Mouse (Mus musculus): ENCODE results near the gene Isg15. TPM values are rescaled to one million over a fixed set of nuclear protein-coding genes. Genes with fewer than 3 reads are reported as not detected.
A peak's percentile ranks its signal among the peaks of the same experiment; 100 is the strongest.
"Not testable (repeated sequence)": the region's sequence is repeated elsewhere in the genome, so short reads cannot be mapped to it uniquely, and the experiment has no call there.

The Isg15 gene
- polyA plus RNA-seq, 1 experiment from 2014 or later: 0.21 TPM

- no peak overlapping the region for H3K27ac ChIP-seq (replicated peaks)
- no peaks in the 10 kb centered on the region for H3K27me3 ChIP-seq (ENCODE audit: low read depth, poor library complexity, severe bottlenecking)
- no peak overlapping the region for H3K4me3 ChIP-seq
- 94% methylated on average over 9 of the region's 9 CpGs for WGBS
- DNase-seq (ENCODE audit: low spot score): no peak
- no peaks in the 10 kb centered on the region for H3K9me3 ChIP-seq (replicated peaks)
- peaks cover 16% of the 10 kb centered on the region for H3K4me1 ChIP-seq
- H3K36me3 ChIP-seq: peaks cover 100% of the 10 kb centered on the region
Observed at GRCm38 (mm10) chr4:156177630-156178029, 23.0 kb downstream of the Isg15 start.

- H3K4me1 ChIP-seq: no peaks in the 10 kb centered on the region
- no peaks in the 10 kb centered on the region for H3K9me3 ChIP-seq (replicated peaks)
- DNase-seq (ENCODE audit: low spot score): no peak
- H3K36me3 ChIP-seq: peaks cover 100% of the 10 kb centered on the region
- no peak overlapping the region for H3K27ac ChIP-seq (replicated peaks)
- no peak overlapping the region for H3K4me3 ChIP-seq
- no peaks in the 10 kb centered on the region for H3K27me3 ChIP-seq (ENCODE audit: low read depth, poor library complexity, severe bottlenecking)
- 97% methylated on average over 11 of the region's 11 CpGs for WGBS
Observed at GRCm38 (mm10) chr4:156171828-156172227, 28.8 kb downstream of the Isg15 start.

- DNase-seq (ENCODE audit: low spot score): peak; percentile 10
- H3K4me3 ChIP-seq: no peak overlapping the region
- H3K4me1 ChIP-seq: no peaks in the 10 kb centered on the region
- no peaks in the 10 kb centered on the region for H3K27me3 ChIP-seq (ENCODE audit: low read depth, poor library complexity, severe bottlenecking)
- no peaks in the 10 kb centered on the region for H3K9me3 ChIP-seq (replicated peaks)
- H3K27ac ChIP-seq (replicated peaks): no peak overlapping the region
- H3K36me3 ChIP-seq: peaks cover 100% of the 10 kb centered on the region
- WGBS: 97% methylated on average over 10 of the region's 10 CpGs
Observed at GRCm38 (mm10) chr4:156169129-156169528, 31.5 kb downstream of the Isg15 start.

GRCm38 (mm10) chr4:156168611-156169010, 32.0 kb downstream of the Isg15 start:
- WGBS: 93% methylated on average over 8 of the region's 8 CpGs
- DNase-seq (ENCODE audit: low spot score): no peak
- no peaks in the 10 kb centered on the region for H3K27me3 ChIP-seq (ENCODE audit: low read depth, poor library complexity, severe bottlenecking)
- H3K4me1 ChIP-seq: no peaks in the 10 kb centered on the region
- H3K9me3 ChIP-seq (replicated peaks): no peaks in the 10 kb centered on the region
- no peak overlapping the region for H3K27ac ChIP-seq (replicated peaks)
- no peak overlapping the region for H3K4me3 ChIP-seq
- peaks cover 100% of the 10 kb centered on the region for H3K36me3 ChIP-seq

- no peak overlapping the region for H3K27ac ChIP-seq (replicated peaks)
- peaks cover 18% of the 10 kb centered on the region for H3K9me3 ChIP-seq (replicated peaks)
- no peaks in the 10 kb centered on the region for H3K27me3 ChIP-seq (ENCODE audit: low read depth, poor library complexity, severe bottlenecking)
- peaks cover 99% of the 10 kb centered on the region for H3K36me3 ChIP-seq
- 91% methylated on average over 9 of the region's 9 CpGs for WGBS
- no peaks in the 10 kb centered on the region for H3K4me1 ChIP-seq
- no peak for DNase-seq (ENCODE audit: low spot score)
- no peak overlapping the region for H3K4me3 ChIP-seq
Observed at GRCm38 (mm10) chr4:156166477-156166876, 34.1 kb downstream of the Isg15 start.

- 92% methylated on average over 3 of the region's 3 CpGs for WGBS
- no peaks in the 10 kb centered on the region for H3K27me3 ChIP-seq (ENCODE audit: low read depth, poor library complexity, severe bottlenecking)
- no peak overlapping the region for H3K4me3 ChIP-seq
- no peaks in the 10 kb centered on the region for H3K36me3 ChIP-seq
- H3K9me3 ChIP-seq (replicated peaks): peaks cover 31% of the 10 kb centered on the region
- H3K4me1 ChIP-seq: no peaks in the 10 kb centered on the region
- DNase-seq (ENCODE audit: low spot score): no peak
- H3K27ac ChIP-seq (replicated peaks): no peak overlapping the region
Observed at GRCm38 (mm10) chr4:156154771-156155170, 45.8 kb downstream of the Isg15 start.

GRCm38 (mm10) chr4:156150887-156151286, 49.7 kb downstream of the Isg15 start:
- peaks cover 14% of the 10 kb centered on the region for H3K9me3 ChIP-seq (replicated peaks)
- not testable (repeated sequence) for H3K4me3 ChIP-seq; H3K36me3 ChIP-seq; H3K27ac ChIP-seq (replicated peaks); H3K27me3 ChIP-seq (ENCODE audit: low read depth, poor library complexity, severe bottlenecking); DNase-seq (ENCODE audit: low spot score); H3K4me1 ChIP-seq
- 89% methylated on average over 10 of the region's 10 CpGs for WGBS

Small RNAs within 50 kb of the gene (microRNA-seq; reads per million reads assigned to microRNA genes)
- 11.7 reads per million, percentile 24 among the genes with 10 or more reads in this experiment for gene Mir7658

Other genes starting within 250 kb of the Isg15 start
- gene C1qtnf12, start 238.5 kb downstream of the Isg15 start, polyA plus RNA-seq (2016; fragmentation: Nextera tagmentation; extraction: Ambion mirVana): 18.9 and 23.8 TPM in 2 replicates
- gene B3galt6, start 208.2 kb downstream of the Isg15 start, polyA plus RNA-seq (2016; fragmentation: Nextera tagmentation; extraction: Ambion mirVana): 14.0 and 15.3 TPM in 2 replicates
- gene Sdf4, start 207.9 kb downstream of the Isg15 start, polyA plus RNA-seq (2016; fragmentation: Nextera tagmentation; extraction: Ambion mirVana): 131 and 138 TPM in 2 replicates
- gene Tnfrsf4, start 187.0 kb downstream of the Isg15 start, polyA plus RNA-seq (2016; fragmentation: Nextera tagmentation; extraction: Ambion mirVana): 0.42 and 0.88 TPM in 2 replicates
- gene Tnfrsf18, start 174.7 kb downstream of the Isg15 start, polyA plus RNA-seq (2016; fragmentation: Nextera tagmentation; extraction: Ambion mirVana): 1.1 and 1.8 TPM in 2 replicates
- 0.30 TPM in 1 of 2 replicates, not detected in the other for gene Ttll10, start 141.4 kb downstream of the Isg15 start, polyA plus RNA-seq (2016; fragmentation: Nextera tagmentation; extraction: Ambion mirVana)
- gene 9430015G10Rik, start 90.8 kb downstream of the Isg15 start, polyA plus RNA-seq (2016; fragmentation: Nextera tagmentation; extraction: Ambion mirVana): 75.3 and 76.5 TPM in 2 replicates
- gene Rnf223, start 70.3 kb downstream of the Isg15 start, polyA plus RNA-seq (2016; fragmentation: Nextera tagmentation; extraction: Ambion mirVana): 0.79 and 0.93 TPM in 2 replicates
- 55.4 and 84.4 TPM in 2 replicates for gene Agrn, start 3.3 kb downstream of the Isg15 start, polyA plus RNA-seq (2016; fragmentation: Nextera tagmentation; extraction: Ambion mirVana)
- 5.1 and 6.5 TPM in 2 replicates for gene AW011738, start 2.5 kb upstream of the Isg15 start, polyA plus RNA-seq (2016; fragmentation: Nextera tagmentation; extraction: Ambion mirVana)
- 1.1 and 1.3 TPM in 2 replicates for gene Perm1, start 15.1 kb upstream of the Isg15 start, polyA plus RNA-seq (2016; fragmentation: Nextera tagmentation; extraction: Ambion mirVana)
- 23.2 and 24.4 TPM in 2 replicates for gene Plekhn1, start 34.0 kb upstream of the Isg15 start, polyA plus RNA-seq (2016; fragmentation: Nextera tagmentation; extraction: Ambion mirVana)
- gene Noc2l, start 35.2 kb upstream of the Isg15 start, polyA plus RNA-seq (2016; fragmentation: Nextera tagmentation; extraction: Ambion mirVana): 96.8 and 109 TPM in 2 replicates
- gene Samd11, start 54.8 kb upstream of the Isg15 start, polyA plus RNA-seq (2016; fragmentation: Nextera tagmentation; extraction: Ambion mirVana): 2.2 and 2.8 TPM in 2 replicates
- not detected in 2 replicates for gene Vmn2r-ps159, start 130.3 kb upstream of the Isg15 start, polyA plus RNA-seq (2016; fragmentation: Nextera tagmentation; extraction: Ambion mirVana)

Data from midbrain, embryonic 10.5 days (tissue).